Mouse (Mus musculus): ENCODE results near the gene Ube2r2. TPM values are rescaled to one million over a fixed set of nuclear protein-coding genes. Genes with fewer than 3 reads are reported as not detected.

Gene Ube2r2
- polyA plus RNA-seq, 1 experiment from 2014 or later: 67.0 TPM

Other genes with a start within 250 kb of the Ube2r2 start
- 40.4 and 53.4 TPM in 2 replicates for gene Spink4, start 215.7 kb upstream of the Ube2r2 start, polyA plus RNA-seq (2015; fragmentation: Nextera tagmentation; extraction: Ambion mirVana)
- gene Bag1, start 187.4 kb upstream of the Ube2r2 start, polyA plus RNA-seq (2015; fragmentation: Nextera tagmentation; extraction: Ambion mirVana): 225 and 233 TPM in 2 replicates
- 103 and 108 TPM in 2 replicates for gene Chmp5, start 187.3 kb upstream of the Ube2r2 start, polyA plus RNA-seq (2015; fragmentation: Nextera tagmentation; extraction: Ambion mirVana)
- gene Nfx1, start 164.8 kb upstream of the Ube2r2 start, polyA plus RNA-seq (2015; fragmentation: Nextera tagmentation; extraction: Ambion mirVana): 76.9 and 81.8 TPM in 2 replicates
- gene Aqp7, start 87.6 kb upstream of the Ube2r2 start, polyA plus RNA-seq (2015; fragmentation: Nextera tagmentation; extraction: Ambion mirVana): 0.35 and 0.42 TPM in 2 replicates
- 44.5 and 73.3 TPM in 2 replicates for gene Aqp3, start 37.6 kb upstream of the Ube2r2 start, polyA plus RNA-seq (2015; fragmentation: Nextera tagmentation; extraction: Ambion mirVana)
- gene Nol6, start 11.3 kb upstream of the Ube2r2 start, polyA plus RNA-seq (2015; fragmentation: Nextera tagmentation; extraction: Ambion mirVana): 20.1 and 25.2 TPM in 2 replicates
- 54.3 and 55.7 TPM in 2 replicates for gene Ubap2, start 139.4 kb downstream of the Ube2r2 start, polyA plus RNA-seq (2015; fragmentation: Nextera tagmentation; extraction: Ambion mirVana)
- gene Dcaf12, start 179.1 kb downstream of the Ube2r2 start, polyA plus RNA-seq (2015; fragmentation: Nextera tagmentation; extraction: Ambion mirVana): 56.2 and 58.7 TPM in 2 replicates
- 48.9 and 49.5 TPM in 2 replicates for gene Ubap1, start 213.3 kb downstream of the Ube2r2 start, polyA plus RNA-seq (2015; fragmentation: Nextera tagmentation; extraction: Ambion mirVana)